Mouse (Mus musculus) heart, adult 18-20 months (tissue): ENCODE measurements around the gene Map1b. TPM values are rescaled to one million over a fixed set of nuclear protein-coding genes. Genes with fewer than 3 reads are reported as not detected.

Experiments used
- DNase-seq, 2 experiments: peaks; one replicate each; pipeline ENCODE4 v3.0.0; 2021 to 2022; ENCODE audit warnings: mixed read lengths in 1 of 2
- total RNA-seq, 2 experiments: library from RNA; stranded (reverse); gene quantifications; 2 replicates each; pipeline ENCODE4 v1.2.3; 2021

The Map1b gene
- total RNA-seq, 2 experiments from 2014 or later = 9.9 to 10.8 TPM

- no peak for DNase-seq
Measured at GRCm38 (mm10) chr13:99489175-99489574, 27.2 kb downstream of the Map1b start.

- peak in 1 of 2 experiments; percentile 10 for DNase-seq
Measured at GRCm38 (mm10) chr13:99485861-99486260, 30.5 kb downstream of the Map1b start.

DNA sequence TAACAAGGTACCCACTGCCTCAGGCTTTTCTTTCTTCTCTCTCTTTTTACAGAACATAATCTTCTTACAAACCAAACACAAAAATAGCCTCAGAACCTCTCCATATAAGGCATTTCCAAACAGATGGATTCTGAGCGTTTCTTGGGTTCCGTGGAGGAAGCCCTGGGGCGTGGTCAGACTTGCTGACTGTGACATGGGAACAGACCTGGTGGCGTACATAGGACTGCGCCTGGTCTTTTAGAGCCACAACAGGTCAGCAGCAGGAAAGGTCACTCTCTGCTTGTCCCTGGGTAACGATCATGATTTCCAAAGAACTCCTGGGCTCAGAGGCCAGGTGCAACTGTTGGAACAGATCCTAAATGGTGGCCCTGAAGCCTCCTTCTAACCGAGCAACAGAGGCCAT, 31.0 kb downstream of the Map1b start:
- peak; percentile 16 to 31 for DNase-seq

GRCm38 (mm10) chr13:99484905-99485304, 31.4 kb downstream of the Map1b start:
- no peak for DNase-seq

DNA sequence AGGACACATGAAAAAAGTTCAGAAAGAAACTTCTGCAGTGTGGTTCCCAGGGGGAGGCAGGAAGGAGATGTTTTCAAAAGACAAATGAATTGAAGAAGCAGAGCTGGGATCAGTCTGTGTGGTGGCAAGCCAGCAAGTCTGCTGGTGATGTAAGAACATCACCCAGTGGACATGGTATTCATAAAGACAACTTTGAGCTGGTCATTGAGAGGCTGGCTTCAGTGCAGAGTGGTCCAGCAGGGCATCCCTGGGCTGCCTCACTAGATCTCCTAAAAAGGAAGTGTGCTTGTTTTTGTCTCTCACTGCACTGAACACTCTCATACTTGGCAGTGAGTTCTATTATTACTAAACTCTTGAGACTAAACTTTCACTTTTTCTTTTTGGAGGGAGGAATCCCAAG, 32.9 kb downstream of the Map1b start:
- peak; percentile 25 to 43 for DNase-seq

GRCm38 (mm10) chr13:99475488-99475887, 40.9 kb downstream of the Map1b start:
- peak; percentile 21 to 36 for DNase-seq

DNA sequence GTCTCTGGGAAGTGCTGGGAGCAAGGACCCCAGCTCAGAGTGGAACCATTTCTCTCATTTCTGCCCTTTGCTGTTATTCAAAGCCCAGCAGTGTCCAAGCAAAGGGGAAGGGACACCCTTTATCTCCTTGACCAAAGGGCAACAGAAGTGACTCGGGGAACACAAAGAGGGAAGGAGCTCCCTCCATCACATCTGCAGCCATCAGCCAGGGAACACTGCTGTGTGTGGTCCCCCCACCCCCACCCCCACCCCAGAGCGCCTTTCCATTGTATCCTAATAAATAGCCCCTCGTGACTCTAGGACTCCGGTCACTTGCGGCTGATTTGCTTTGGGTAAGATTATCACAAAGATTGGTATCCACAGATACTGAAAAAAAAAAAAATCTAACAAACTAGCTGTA, 41.3 kb downstream of the Map1b start:
- DNase-seq = no peak

DNA sequence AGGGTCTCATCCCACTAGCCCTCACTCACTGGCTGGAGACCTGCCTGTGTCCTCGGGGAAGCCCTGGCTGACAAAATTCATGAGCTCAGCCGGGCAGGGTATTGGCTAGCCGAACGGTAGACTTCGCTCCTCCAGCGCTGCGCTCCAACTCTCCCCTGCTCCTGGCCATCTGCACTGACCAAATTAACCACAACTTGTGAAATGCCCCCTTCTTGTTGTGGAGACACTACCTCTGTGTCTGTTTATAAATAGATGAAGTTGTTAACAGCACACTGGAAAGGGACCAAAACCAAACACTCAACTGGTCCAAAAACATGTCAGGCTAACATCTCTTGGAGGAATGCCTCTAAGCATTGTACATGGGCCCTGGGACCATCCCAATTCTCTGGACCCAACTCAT, 42.2 kb downstream of the Map1b start:
- peak in 1 of 2 experiments; percentile 11 for DNase-seq

DNA sequence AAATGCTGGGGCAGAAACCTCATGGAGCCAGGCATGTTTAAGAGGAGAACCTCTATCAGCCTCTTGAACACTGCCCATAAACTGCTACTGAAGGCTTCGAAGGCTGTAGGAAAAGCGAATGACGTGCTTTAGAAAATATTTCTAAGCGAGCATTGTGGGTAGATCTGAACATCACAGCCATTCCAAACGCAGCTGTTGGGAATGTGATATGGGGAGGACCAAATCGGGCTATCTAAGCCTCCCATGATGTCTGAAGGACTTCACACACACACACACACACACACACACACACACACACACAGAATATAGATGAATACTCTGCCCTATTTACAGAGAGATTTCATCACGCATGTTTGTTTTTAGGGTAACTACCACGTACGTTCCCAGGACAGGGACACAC, 44.3 kb downstream of the Map1b start:
- DNase-seq = no peak

- no peak for DNase-seq
Measured at GRCm38 (mm10) chr13:99470084-99470483, 46.3 kb downstream of the Map1b start.

- no peak for DNase-seq
Measured at GRCm38 (mm10) chr13:99468267-99468666, 48.1 kb downstream of the Map1b start.

DNA sequence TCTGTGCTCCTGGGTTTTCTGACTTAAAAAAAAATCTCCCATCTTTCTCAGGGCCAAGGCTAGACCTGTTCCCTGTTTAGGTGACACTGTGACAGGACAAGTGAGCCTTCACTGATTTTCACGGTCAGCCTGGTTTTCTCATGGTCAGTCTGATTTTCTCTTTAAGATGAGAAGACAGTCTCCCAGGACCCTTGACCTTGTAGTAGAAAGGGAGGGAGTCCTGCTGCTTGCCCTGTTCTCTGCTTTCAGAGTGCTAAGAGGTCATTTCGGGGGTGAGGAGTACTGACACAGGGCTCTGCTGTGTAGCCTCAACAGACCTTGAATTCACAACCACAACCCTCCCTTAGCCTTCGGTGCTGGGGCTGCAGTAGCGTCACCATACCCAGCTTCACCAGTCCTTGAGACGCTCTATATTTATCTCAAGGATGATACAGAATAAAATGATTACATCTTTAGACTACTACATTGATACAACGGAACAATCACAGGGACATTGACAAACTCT, 49.5 kb downstream of the Map1b start:
- DNase-seq = no peak

- no peak for DNase-seq
Measured at GRCm38 (mm10) chr13:99466064-99466463, 50.3 kb downstream of the Map1b start.

DNA sequence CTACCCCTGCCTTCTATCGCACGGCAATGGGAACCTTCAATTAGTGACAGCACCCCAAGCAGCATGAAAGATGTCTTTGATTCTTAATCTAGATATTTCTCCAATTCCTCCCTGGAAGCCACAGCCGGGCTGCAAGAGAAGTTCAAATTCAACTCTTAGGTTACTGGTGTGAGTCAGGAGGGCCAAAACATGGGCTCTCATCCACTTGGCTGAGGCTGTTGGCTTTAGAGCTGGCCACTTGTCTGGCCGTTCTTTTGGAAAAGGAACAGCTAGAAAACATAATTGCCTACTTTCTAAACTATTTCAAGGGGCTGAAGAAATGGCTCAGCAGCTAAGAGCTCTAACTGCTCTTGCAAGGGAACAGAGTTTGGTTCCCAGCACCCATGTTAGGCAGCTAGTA, 51.8 kb downstream of the Map1b start:
- peak; percentile 50 to 62 for DNase-seq

GRCm38 (mm10) chr13:99461886-99462285, 54.5 kb downstream of the Map1b start:
- DNase-seq = no peak

GRCm38 (mm10) chr13:99459612-99460011, 56.7 kb downstream of the Map1b start:
- no peak for DNase-seq

- DNase-seq = no peak
Measured at GRCm38 (mm10) chr13:99458658-99459386, 57.5 kb downstream of the Map1b start.

DNA sequence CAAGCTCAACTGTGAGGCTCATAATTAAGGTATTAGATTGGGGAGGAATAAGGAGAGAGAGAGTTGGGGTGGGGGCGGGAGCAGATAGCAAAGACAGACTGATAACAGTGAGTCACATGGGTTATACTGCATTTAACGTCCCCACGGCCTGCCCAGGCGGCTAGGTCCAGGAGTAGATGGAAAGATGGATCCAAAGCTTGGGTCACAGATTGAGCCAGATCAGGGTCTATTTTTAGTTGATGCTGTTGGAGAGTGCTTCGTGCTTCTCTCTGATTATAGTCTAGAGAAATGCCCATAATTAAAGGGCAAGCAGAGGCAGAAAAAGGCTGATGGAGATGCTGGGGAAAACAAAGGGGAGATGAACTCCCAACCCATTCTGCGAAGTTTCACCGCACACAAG, 61.4 kb downstream of the Map1b start:
- no peak for DNase-seq

DNA sequence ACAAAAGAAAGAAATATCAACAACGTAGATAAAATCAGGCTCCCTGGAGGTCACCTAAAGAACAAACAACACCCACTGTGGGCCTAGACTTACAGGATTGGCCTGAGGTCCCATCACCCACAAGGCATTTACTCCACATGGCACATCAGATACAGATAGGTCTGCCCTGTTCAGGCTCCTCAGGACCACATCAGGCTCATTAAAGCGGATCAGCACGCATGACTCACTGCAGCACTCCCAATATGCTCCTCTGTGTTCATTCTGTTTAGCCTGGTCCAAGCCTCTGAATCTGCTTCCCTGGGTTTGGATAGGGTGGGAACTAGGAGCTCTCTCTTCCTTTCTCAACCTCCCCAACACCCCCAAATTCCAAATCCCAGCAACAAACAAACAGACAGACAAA, 63.9 kb downstream of the Map1b start:
- DNase-seq = no peak

DNA sequence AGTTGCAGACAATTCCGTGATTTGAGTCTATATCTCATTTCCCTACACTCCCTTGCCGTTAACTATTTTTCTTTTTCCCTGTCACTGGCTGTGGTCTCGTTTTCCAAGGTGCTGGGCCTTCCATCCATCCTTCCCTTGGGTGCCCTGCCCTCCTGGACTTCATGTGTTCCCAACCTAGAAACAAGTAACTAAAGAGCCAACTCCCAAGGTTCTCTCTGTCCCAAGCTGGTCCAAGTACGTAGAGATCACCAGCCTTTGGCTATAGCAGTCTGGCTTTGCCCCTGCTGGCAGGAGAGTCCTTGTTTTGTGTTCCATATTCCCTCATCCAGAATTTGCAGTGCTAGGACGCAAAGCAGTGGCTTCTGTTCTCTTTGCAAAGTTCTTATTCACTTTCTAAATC, 65.1 kb downstream of the Map1b start:
- DNase-seq = no peak

DNA sequence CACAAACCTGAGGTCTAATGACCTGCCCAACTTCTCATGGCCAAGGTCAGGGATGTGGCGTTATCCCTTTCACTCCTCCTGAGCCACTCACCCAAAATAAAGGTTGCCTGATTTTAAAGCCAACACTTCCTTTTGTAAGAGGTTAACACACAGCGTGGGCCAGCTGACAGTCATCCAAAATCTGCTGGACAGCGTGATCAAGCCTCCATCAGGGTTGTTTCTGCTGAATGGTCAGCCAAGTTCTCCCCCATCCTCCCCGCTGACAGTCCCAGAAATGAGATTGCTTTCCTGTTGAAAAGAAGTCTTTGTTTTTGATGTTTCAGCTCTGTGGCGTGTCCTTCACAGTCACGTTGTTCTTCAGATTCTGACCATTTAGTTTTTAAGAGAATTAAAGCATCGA, 65.6 kb downstream of the Map1b start:
- peak; percentile 49 to 59 for DNase-seq

GRCm38 (mm10) chr13:99449547-99449946, 66.8 kb downstream of the Map1b start:
- DNase-seq = no peak

DNA sequence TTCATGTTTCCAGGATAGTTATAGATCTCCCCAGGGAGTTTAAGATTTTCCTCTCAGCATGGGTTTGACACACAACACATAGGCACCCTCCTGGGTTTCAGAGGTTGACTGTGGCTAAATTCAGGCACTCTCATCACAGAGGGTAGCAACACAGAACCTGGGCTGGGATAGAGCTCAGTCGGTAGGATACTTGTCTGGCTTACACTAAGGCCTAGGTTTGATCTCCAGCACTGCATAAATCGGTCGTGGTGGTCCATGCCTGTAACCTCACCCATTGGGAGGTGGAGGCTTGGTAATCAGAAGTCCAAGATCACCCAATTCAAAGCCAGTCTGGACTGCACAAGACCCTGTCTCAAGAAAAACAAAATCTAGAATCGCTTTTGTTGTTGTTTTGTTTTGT, 68.1 kb downstream of the Map1b start:
- no peak for DNase-seq
